In the genomic region with DNA sequence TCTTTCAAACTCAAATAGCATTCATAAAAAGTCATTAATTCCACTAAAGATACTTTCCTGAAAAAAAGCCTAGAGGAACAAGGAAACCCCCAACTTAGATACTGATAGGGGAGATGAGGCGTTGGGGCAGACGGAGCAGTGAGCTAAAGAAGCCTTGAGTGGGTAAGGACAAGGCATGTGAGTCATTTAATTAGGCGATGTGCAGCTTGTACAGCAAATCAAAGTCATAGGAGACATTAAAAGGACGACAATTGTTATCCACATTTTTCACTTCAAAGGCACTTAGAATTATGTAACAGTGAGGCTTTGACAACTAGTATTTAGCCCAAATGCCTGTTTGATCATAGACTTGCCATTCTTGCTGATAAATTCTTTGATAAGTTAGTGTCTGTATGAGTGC, we compare ENCODE assay signal across 16 mouse cellular contexts.
"Had no signal": no experiment of that assay in that cellular context is flagged by ENCODE, and none has a peak within 500 bp of the region (broad histone marks: within the 10 kb centered on the region; RNA-seq: fewer than 3 reads in every experiment).

No protein-coding gene starts in this region.

- DNase-seq: heart, postnatal 10 days; heart, postnatal 14 days; heart, postnatal 36 days; heart, postnatal 4 days; kidney, adult 11 months; kidney, adult 18-20 months; kidney, adult 2 months; kidney, adult 8-10 months; kidney, adult 9 months; kidney, postnatal 10 days; kidney, postnatal 14 days; kidney, postnatal 25 days; kidney, postnatal 36 days; kidney, postnatal 4 days; layer of hippocampus, adult 9-11 months; layer of hippocampus, postnatal 36 days had no signal
